Mouse (Mus musculus) forelimb bud, embryonic 11.5 days (tissue): Measurements from ENCODE around the gene Sprr1a.
"Not testable (repeated sequence)": the region's sequence is repeated elsewhere in the genome, so short reads cannot be mapped to it uniquely, and the experiment has no call there.

ENCODE experiments used
- DNase-seq: peaks from one replicate; pipeline ENCODE4 v3.0.0-alpha.2; 2012; ENCODE audit warnings: low read depth, low spot score

Gene Sprr1a

DNA sequence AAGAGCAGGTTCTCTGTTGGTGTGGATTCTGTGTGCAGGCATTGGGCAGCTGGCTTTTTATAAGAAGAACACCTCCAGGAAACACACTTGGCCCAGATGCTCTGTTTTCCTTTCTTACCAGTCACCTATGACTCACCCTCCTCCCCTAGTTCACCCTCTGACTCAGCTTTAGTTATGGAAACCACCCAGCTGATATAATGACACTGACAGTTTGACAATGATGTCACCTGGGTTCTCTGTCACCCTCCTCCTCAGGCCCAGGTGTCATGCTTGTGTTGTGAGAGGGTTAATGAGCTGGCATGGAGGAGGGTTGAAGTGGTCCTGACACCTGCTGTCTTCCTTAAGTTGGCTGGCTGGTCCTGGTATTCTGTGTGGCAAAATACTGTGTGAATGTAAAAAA lies at the start of gene Sprr1a:
Sprr1a (minus strand) TSS at position 33 of the 400 bp plus-strand sequence.
- no peak for DNase-seq

DNA sequence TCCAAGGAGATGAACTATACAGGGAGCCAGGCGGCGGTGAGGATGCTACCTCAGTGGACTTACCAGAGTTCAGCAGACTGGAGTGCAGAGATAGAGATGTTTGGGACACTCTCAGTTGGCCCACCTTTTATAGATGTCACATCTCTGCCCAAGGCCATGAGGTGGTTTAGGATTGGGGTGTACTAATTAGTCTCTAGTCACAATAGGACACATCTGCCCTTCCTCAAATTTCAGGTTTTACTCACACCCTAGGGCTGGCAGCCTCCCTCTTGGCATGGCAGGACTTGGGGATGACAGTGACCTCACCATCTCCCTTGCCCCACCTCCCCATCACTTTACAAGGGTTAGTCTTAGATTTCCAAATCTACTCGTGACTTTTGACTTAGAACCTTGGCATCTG lies 48.7 kb upstream of the Sprr1a start, which contains the start of gene 2310046K23Rik:
2310046K23Rik (minus strand) TSS at position 101 of the 400 bp plus-strand sequence.
- no peak for DNase-seq

DNA sequence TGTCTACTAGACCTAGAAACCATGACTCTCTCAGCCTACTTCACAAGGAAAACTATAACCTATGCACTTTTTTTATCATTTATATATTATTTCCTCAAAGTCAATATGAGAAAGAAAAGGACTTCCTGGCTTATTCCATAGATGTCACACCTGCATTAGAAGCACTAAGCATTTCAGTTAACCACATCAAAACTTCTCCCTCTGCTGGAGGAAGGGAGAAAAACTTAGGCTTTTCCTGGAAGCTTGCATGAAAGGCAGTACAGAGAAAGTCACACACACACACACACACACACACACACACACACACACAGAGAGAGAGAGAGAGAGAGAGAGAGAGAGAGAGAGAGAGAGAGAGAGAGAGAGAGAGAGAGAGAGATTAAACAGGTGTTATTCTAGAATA lies 26.6 kb upstream of the Sprr1a start:
- peak; percentile 5 for DNase-seq

DNA sequence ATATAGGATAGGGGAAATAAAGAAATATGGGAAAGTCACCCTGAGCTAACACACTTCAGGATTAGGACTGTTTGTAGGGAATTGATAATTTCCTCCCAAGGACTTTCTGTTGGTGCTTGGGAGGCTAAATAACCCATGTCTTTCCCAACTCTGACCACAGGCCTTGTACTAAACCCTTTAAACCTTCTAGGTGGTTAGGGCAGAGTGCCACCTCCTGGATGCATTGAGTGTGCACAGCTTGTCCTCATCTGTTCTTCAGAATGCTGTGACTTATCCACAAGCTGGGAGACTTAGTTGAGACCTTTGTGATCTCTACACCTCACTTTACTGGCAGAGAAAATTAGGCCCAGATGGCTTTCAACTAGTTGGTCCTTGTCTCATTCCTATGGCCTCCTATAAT lies 25.1 kb upstream of the Sprr1a start:
- DNase-seq: peak; percentile 7

DNA sequence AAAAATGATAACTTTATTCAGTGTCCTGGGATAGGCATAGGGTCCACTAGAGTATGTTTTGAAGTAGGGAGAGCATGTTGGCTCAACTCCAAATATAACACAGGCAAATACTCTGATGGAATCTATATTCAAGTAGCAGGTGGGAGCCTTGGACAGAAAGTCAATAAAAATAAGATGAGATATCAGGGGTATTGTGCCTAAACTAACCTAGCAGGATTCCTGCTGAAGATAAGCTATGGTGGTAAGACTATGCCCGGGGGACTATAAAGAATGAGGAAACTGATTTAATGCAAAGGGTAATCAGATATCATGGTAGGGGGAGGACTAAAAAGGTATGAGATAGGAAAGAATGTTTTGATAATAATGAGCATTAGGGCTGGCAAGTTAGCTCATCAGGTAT lies 22.5 kb upstream of the Sprr1a start:
- DNase-seq: no peak

DNA sequence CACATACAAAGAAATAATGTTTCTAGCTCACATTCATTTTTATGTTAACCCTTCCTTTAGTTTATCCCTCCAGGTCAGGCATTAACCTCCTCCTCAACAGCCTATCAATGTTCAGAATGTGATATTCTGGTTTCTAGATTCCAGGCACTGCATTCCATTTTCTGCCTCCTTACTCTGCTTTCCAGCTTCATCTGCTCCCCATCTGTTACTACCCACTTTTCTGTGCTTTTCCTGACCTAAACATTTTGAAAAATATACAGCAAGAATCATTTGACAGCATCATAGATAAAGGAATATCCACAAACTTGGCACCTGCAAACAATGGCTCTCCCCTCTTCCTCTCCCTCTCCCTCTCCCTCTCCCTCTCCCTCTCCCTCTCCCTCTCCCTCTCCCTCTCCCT lies 17.8 kb upstream of the Sprr1a start:
- no peak for DNase-seq

DNA sequence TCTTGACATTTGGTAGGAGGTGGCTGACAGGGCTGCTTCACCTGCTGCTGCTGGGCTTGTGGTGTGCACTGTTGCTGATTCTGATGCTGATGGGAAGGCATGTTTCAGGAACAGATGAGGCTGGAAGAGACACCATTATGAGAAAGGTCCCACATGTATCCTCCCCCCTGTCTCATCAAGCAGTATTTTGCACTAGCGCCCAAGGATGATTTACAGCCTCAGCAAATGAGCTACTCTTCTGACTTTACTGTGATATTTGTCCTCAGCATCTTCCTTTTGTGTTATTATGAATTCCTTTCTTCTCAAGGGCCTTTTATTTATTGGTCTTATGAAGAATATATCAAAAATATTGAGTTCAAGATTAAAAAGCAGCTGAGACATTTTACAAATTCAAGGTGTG lies 14.7 kb upstream of the Sprr1a start, which contains the start of gene Sprr4:
Sprr4 (minus strand) TSS at position 101 of the 400 bp plus-strand sequence.
- DNase-seq: no peak

DNA sequence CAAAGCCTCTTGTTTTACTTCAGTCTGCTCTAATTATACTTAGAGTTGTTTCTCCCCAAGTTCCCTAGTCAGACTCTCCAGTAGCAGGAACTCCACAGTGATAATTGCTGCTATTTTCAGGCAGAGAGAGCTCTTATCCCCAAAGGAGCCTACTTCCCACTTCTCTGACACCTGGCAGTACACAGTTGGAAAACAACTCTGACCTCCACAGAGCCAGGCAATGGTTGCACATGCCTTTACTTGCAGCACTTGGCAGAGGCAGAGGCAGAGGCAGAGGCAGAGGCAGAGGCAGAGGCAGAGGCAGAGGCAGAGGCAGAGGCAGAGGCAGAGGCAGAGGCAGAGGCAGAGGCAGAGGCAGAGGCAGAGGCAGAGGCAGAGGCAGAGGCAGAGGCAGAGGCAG lies 4.6 kb upstream of the Sprr1a start:
- DNase-seq: not testable (repeated sequence)

DNA sequence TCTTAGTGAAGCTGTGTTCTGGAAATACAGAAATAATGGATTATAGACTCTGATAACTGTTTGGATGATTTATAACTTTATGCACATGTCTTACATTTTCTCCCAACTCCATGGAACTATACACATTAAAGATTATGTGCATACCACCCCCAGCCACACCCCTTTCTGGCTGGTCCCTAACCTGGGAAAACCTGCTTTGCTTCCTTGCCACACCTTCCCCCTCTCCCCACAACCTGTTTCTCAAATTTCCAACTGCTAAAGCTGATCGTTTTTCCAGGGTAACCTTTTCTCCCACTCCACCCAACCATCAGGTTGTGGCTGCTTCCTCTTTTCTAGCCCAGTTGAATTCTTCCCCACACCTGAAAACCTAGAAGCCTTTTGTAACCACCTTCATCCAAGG lies 612 bp upstream of the Sprr1a start:
- no peak for DNase-seq

DNA sequence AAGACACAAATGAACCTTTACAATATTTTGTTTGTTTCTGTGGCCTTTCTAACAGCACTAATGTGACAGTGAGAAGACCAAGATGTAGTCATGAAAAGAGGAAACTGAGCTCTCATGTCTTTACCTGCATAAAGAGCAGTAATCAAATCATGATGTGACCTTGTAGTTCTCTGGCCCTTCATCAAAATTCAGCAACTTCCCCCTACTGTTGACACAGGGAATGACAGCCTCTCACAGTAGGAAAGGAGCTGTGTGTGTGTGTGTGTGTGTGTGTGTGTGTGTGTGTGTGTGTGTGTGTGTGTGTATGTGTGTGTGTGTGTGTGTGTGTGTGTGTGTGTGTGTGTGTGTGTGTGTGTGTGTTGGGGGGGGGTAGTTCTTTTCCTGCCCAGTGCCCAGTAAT lies 4.4 kb downstream of the Sprr1a start:
- DNase-seq: peak; percentile 9

DNA sequence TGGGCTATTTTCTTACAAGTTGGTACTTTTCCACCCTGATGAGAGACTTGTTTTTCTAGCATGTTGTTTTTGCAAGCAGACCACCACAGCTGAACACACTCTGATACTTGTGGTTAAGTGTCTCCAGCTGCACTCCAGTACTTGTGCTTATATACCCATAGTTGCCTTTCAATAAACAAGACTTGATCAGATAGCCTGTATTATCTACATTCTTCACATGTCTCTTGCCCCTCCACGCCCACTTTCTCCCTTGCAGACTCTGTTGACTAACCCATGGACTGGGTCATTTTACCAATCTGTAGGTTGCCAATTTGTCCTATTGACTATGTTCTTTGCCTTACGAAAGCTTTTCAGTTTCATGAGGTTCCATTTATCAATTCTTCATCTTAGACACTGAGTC lies 15.6 kb downstream of the Sprr1a start:
- DNase-seq: no peak

DNA sequence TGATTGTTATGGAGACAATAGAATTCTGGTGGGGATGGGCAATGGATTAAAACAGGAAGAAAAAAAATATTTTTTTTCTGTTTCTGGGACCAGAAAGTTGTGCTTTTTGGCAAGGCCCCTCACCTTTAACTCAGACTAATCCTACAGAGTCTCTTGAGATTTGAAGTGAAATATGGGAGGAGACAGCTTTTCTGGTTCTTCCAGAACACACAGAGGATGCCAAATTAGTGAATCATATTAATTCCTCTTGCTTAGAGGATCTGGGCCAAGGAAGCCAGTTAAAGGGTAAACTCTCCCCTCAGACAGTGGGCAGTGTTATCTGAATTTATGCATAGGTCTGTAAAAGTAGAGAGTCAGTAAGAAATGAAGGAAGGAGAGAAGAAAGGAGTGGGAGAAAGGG lies 18.3 kb downstream of the Sprr1a start:
- DNase-seq: no peak

DNA sequence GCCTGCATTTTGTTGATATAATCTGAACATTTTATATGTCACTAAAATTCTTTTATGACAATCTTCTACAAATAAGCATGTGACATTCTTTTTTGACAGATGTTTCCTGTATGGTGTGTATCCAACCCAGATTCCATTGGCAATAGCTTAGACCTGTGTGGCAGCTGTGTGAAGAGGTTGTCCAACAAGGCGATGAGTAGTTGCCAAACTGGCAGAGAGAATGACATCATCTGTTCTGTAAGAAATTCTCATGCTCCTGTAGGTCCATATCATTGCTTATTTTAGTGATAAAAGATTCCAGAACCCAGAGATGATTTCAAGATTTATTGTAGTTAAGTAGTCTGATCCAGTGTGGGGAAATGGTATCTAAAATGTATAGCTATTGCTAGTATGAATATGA lies 19.1 kb downstream of the Sprr1a start:
- DNase-seq: no peak

DNA sequence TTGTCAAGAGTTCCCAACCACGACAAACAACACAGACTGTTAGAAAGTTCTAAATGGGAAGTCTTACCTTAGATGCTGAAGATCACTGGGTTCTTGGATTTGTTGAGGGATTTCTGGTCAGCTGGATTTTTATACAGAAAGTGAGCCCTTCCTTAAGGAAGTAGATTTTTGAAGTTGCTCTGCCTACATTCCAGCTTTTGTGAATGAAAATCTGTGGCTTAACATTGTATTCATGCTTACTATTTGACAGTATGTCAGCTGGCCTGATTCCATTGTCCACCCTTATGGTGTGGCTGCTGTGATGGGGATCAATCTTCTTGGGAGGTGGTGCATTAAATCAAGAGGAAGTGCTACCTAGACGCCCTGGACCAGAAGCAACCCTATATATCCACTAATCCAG lies 27.1 kb downstream of the Sprr1a start, which contains the start of gene Sprr3:
Sprr3 (minus strand) TSS at position 101 of the 400 bp plus-strand sequence.
- DNase-seq: no peak

DNA sequence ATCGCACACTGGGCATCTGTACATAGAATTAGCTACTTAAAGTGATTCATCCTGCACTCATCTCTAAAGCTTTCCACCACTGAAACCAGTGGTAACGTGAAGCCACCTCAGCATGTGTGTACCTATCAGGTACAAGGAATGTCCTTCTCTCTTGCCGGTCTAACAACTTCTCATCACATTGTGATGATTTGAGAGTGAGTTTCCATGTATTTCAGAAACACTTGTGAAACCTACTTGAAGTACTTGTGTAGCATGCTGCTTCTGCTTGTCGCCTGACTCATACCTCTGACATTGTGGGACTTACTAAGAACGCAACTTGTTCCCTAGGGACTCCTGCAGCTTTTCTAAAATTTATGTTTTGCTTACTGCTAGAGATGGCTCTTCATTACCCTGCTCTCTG lies 30.5 kb downstream of the Sprr1a start:
- DNase-seq: no peak

DNA sequence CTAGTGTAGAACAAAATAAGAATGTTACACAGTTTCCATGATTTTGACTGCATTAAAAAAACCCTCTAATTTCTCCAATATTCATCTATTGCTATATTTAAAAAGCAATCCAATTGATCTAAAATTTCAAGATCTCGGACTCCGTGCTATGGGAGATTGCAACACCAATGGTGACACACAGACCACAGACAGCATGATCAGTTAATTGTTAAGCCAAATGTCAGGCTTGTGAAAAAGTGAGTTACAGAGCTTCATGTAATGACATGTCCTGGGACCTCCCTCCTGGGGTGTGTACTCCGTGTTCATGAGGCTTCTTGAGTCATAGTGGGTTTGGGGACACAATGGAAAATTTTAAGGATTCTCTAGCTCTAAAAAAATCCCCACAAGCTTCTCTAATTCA lies 45.5 kb downstream of the Sprr1a start:
- DNase-seq: no peak

DNA sequence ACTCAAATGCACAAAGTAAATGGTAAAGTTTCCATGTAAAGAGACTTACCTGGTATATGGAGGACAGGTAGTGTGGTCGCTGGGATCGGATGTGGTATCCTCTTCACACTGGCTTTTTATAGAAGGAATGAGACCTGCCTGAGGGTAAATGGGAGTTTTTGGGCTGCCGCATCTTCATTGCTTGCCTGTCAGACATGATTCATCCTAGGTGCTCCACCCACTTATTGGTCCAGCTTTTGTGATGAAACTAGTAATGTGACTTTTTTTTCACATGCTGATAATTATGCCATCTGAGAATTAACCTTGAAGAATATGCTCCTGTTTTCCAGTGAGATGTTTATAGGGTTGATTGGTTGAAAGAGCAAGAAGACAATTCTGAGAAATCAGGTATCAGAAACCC lies 47.0 kb downstream of the Sprr1a start, which contains the start of gene Sprr1b:
Sprr1b (minus strand) TSS at position 101 of the 400 bp plus-strand sequence.
- no peak for DNase-seq
